Mouse (Mus musculus) granulocyte monocyte progenitor cell, adult 5-6 weeks (primary cell): Measurements from ENCODE around the gene Pdxdc1. TPM values are rescaled to one million over a fixed set of nuclear protein-coding genes. Genes with fewer than 3 reads are reported as not detected.
A peak's percentile ranks its signal among the peaks of the same experiment; 100 is the strongest.
"Not testable (repeated sequence)": the region's sequence is repeated elsewhere in the genome, so short reads cannot be mapped to it uniquely, and the experiment has no call there.

Experiments
- ATAC-seq: replicated peaks from 2 replicates; pipeline ENCODE4 v1.8.0; 2016; ENCODE audit warnings: mild to moderate bottlenecking, moderate TSS enrichment, inconsistent platforms; ENCODE audit not compliant: poor library complexity, severe bottlenecking
- total RNA-seq, 2 experiments: library from RNA; stranded (forward) in 1 of 2; stranded (reverse) in 1 of 2; fragments of 200-712, 200-1000 nt in 1 of 2; fragments of >200 nt in 1 of 2; fragmentation: Nextera tagmentation in 1 of 2; gene quantifications; 2 replicates each; pipeline ENCODE4 v1.2.3; 2014 to 2017

Pdxdc1 gene
- total RNA-seq, 2 experiments from 2014 or later, result 48.3 to 71.6 TPM

DNA sequence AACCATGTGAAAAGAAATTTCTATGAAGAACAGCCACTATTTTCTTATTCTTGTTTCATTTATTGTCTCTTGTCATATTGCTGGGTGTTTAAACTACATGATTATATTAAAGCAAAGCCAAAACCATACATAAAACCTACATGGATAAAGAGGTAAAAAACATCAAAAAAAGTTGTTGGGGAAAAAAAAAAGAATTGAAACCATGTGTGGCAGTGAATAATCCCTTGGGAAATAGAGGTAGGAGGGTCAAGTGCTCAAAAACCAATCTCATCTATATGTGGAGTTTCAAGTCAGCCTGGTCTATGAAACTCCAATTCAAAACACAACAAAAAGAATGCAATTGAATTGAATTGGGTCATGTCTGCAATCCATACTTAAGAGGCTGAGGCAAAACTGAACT, 10.1 kb downstream of the Pdxdc1 start:
- no peak for ATAC-seq

GRCm38 (mm10) chr16:13890449-13890848, 12.5 kb downstream of the Pdxdc1 start:
- ATAC-seq, result no peak

DNA sequence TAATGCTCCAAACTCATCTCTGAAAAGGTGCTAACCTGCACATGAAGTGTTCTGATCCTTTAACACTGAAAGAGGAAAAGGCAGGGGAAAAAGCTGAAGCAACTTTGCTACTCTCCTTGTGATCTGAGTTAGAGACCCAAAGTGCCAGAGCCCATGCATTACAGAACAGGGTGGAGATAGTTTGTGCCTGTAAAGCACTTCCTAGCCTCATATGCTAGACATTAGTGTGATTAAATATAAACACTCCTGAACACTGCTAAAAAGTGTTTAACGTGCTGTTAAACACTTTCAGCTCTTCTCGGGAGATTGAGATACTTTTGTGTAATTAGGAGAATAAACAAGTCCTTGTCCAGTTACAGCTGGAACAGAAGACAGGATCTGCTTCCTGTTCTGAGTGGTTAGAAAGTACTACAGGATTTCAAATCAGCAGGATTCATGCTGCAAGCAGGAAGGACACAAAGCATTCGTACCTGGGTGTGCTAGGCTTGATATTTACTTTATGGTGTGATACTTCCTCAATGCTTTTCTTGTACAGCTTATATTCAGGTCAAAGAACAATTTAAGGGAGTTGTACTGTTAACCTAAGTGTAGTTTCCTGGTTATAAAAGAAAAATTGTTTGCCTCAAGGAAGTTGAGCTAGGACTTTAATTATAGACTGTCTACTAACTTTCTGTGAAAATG, 19.7 kb downstream of the Pdxdc1 start:
- no peak for ATAC-seq

DNA sequence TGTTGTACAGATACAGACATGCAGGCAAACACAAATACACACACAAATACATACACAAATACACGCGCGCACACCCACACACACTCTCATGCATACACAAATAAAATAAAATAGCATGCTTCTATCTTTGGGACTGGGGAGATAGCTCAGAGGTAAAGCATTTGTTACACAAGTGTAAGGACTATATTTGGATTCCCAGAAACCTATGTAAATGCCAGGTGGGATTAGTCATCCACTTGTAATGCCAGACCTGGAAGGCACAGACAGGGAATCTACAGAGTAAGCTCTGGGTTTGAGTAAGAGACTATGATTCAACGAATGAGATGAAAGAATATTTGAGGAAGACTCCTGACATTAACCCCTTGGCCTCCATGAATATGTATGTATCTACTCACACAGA, 27.4 kb downstream of the Pdxdc1 start:
- no peak for ATAC-seq

DNA sequence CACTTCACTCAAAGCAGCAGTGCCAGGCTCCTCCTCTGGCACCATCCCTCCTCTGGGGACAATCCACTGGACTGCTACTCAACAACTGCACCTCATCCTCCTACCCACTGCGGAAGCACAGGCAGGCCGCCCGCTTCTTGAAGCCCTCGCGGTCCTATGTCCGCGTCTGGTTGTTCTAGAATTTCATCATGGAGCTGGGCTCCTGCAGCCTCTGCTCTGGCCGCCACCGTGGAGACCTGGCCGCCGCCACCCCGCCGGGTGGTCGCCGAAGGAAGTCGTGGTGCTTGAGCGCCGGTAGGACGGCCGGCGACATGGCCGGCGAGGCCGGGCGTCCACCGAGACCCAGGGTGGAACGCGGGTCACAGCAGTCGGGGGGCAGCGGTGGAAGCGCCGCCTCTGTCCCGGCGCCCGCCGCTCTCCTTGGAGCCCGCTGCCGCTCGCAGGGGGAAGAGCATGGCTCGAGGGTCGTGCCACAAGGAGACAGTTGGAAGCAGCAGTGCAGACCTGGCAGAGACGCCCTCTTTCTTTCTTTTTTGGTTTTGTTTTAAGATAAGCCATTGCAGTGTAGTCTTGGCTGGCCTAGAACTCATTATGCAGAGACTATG, 34.9 kb downstream of the Pdxdc1 start:
- ATAC-seq, result no peak

DNA sequence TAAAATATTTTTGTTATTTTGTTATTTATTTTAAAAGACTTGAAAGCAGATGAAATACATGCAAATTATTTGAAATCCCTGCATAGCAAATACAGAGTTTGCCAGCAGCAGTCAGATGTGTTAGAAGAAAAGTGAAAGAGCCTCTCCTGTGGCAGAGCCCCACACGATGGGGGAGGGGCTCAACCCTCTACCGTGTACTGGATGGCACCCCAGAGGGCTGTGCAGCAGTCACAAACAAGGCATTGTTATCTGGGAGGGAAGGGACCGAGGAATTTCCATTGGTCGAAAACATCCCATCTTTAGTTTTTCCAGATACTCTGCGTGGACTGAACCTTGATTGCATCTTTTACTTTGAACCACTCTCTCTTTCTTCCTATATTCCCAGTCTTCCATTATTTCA, 35.5 kb downstream of the Pdxdc1 start:
- not testable (repeated sequence) for ATAC-seq

DNA sequence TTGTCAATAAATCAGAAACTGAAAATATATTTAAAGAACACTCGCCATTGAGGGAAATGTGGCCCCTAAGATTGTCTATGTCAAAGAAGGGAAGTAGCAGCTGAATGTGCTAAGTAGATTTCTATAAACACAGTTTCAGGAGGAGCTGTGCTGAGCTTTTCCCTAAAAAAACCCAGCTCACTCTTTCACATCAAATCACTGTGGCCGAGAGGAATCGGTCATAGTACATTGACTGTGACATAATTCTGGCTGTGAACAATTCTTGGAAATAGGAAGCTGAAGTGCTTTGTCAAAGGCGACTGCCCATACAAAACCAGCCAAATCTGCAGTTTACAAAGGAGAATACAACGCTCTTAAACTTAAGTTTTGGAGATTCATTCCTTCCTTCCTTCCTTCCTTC, 36.3 kb downstream of the Pdxdc1 start:
- no peak for ATAC-seq

DNA sequence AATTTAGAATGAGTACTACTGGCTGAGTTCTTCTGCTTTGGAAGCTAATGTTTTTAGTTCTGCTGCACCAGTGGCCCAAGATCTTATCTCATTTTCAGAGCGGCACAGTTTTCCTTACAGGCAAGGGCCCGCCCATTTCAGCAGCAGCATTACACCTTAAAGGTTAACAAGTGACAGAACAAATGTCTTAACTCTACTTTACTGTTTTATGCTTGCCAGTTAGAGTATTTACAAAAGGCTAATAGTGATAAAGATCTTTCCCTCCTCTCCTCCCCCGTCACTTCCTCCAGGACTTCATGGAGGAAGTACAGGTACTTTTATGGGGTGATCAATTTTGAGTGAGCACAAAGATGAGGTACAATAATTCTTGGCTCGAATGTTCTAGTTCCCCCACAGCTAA, 36.9 kb downstream of the Pdxdc1 start:
- ATAC-seq, result no peak

GRCm38 (mm10) chr16:13853886-13854285, 49.0 kb downstream of the Pdxdc1 start:
- ATAC-seq, result no peak

DNA sequence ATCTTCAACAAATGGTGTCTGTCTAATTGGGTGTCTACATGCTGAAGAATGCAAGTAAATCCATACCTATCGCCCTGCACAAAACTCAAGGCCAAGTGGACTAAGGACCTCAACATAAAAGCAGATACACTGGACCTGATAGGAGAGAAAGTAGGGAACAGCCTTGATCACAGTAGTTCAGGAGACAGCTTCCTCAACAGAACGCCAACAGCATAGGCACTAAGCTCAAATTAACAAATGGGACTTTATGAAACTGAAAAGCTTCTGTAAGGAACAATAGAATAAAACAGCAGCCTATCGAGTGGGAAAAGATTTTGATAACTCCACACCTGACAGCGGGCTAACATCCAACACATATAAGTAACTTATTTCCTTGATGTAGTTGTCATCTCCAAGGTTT, 51.5 kb downstream of the Pdxdc1 start:
- no peak for ATAC-seq

- peak; percentile 68 for ATAC-seq
Observed at GRCm38 (mm10) chr16:13848310-13848709, 54.6 kb downstream of the Pdxdc1 start.

GRCm38 (mm10) chr16:13846675-13847074, 56.3 kb downstream of the Pdxdc1 start:
- ATAC-seq, result no peak

GRCm38 (mm10) chr16:13845031-13845430, 57.9 kb downstream of the Pdxdc1 start:
- ATAC-seq, result no peak

- no peak for ATAC-seq
Observed at GRCm38 (mm10) chr16:13840956-13841355, 62.0 kb downstream of the Pdxdc1 start.

DNA sequence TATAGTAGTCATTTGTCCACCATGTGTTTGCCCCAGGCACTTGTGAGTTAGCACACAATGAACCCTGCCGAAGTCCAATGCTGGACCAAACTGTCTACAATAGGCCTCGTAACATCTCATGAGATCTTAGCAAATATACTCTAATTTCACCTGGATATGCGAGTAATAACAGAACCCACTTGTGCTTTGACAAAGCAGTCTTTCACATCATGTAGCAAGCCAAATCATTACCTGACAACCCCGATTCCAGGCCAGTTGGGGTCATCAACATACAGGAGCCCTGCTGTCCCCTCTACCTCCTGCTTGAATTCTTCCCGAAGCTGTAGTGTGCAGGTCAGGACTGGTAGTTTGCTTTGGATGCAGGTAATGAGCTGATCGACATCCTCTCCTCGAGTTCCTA, 62.9 kb downstream of the Pdxdc1 start:
- no peak for ATAC-seq

GRCm38 (mm10) chr16:13834382-13834781, 68.5 kb downstream of the Pdxdc1 start:
- ATAC-seq, result no peak

DNA sequence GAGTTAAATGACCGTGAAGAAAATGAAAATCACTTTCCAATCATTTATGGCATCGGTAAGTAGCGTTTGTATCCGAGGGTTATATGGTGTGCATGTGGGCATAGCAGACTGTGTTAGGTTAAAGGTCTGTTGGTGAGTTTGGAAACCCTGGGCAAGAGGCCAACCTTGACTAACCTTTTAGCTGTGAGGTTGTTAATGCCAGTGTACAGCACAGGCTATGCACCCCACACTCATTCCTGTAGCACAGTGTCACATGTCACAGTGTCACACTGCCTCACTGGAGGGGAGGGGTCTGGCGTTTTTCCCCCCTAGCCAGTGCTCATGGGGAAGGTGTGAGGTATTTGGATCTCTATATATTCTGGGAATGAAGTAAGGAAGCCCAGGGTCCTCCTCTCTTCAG, 71.3 kb downstream of the Pdxdc1 start:
- ATAC-seq, result no peak

GRCm38 (mm10) chr16:13830444-13830843, 72.5 kb downstream of the Pdxdc1 start:
- ATAC-seq, result no peak

GRCm38 (mm10) chr16:13826511-13826910, 76.4 kb downstream of the Pdxdc1 start:
- no peak for ATAC-seq

- ATAC-seq, result no peak; the same call in 1 of the 2 replicates
Observed at GRCm38 (mm10) chr16:13825781-13826490, 77.0 kb downstream of the Pdxdc1 start.

- ATAC-seq, result no peak
Observed at GRCm38 (mm10) chr16:13820771-13821170, 82.2 kb downstream of the Pdxdc1 start.
